Mouse (Mus musculus) left cerebral cortex, postnatal 4 days (tissue): ENCODE data around the gene Ryr2. TPM values are rescaled to one million over a fixed set of nuclear protein-coding genes. Genes with fewer than 3 reads are reported as not detected.
A peak's percentile ranks its signal among the peaks of the same experiment; 100 is the strongest.
"Not testable (repeated sequence)": the region's sequence is repeated elsewhere in the genome, so short reads cannot be mapped to it uniquely, and the experiment has no call there.

Source experiments
- DNase-seq: peaks from one replicate; pipeline ENCODE4 v3.0.0-alpha.2; 2022
- intact Hi-C: fragments of 180-260 bp; cut with DNase I; formaldehyde crosslinking; loops from one replicate; pipeline ENCODE4 v1.15.1; 2025
- total RNA-seq, 2 experiments: library from RNA; stranded (reverse); gene quantifications; 2 replicates each; pipeline ENCODE4 v1.2.3; 2021

Gene Ryr2
- total RNA-seq, 2 experiments from 2014 or later: 89.2 to 97.4 TPM

DNA sequence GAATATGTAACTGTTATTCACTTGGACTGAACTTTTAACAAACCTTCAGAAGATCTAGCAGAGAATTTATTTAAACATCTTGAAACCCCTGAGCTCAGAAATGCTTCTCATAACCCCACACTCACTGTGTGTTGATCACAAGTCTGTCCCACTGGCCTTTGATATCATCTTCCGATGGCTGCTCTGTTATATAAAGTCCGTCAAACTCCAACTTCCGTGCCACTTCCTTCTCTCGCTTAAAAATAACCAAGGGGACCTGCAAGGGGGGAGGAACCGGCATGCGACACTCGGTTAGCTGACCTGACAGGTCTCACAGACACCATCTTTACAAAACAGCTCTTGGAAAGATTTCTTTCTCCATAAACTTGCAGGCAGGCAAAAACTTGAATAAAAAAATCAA, 521.5 kb downstream of the Ryr2 start:
- intact Hi-C loops: no loop called here
- DNase-seq: no peak

DNA sequence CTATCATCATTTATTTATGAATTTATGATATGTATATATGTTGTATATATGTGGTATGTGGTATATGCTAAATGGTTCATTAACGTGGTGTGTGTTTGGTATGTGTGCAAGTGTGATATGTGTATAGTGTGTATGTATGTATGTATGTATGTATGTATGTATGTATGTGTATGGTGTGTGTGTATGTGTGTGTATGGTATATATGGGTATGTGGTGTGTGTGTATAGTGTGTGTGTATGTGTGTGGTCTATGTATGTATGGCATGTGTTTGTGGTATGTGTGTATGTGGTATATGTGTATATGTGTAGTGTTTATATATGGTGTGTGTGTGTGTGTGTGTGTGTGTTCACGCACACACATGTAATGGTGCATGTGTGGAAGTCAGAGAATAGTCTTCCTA, 534.2 kb downstream of the Ryr2 start:
- intact Hi-C loops: no loop called here
- no peak for DNase-seq

DNA sequence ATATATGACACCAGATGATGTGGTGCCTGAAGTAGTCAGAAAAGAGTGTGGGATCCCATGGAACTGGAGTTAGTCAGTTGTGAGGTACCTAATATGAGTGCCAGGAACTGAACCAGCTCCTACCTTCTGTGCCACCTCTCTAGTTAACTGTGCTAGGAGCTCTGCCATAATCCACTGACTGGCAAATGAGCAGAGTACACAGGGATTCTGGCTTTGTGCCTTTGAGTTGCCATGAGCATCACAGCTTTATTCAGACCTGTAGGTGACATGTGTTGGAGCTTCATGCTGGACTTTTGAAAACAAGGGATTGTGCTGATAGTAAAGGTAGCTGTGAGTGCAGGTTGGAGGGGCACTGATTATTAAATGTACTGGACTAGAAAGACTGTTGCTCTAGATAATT, 539.4 kb downstream of the Ryr2 start:
- intact Hi-C loops: no loop called here
- DNase-seq: peak; percentile 24

DNA sequence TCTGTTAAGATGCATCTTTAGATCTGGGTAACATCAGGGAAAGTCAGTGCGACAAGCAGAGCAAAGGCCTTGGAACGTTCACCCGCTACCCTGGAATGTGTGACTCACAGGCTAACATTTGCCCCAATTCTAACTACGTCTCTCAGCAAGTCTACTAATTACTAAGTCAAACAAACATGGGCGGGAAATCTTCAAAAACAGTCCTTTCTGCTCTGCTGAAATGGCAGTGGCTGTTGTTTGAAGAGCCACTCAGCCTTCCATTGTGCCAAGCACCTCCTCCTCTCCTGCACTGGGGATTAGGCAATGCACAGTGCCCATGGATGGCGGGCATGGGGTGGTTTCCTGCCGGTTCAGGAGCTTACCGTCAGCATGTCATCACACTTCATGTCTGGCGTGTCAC, 540.3 kb downstream of the Ryr2 start:
- no peak for DNase-seq
- intact Hi-C loops: no loop called here

DNA sequence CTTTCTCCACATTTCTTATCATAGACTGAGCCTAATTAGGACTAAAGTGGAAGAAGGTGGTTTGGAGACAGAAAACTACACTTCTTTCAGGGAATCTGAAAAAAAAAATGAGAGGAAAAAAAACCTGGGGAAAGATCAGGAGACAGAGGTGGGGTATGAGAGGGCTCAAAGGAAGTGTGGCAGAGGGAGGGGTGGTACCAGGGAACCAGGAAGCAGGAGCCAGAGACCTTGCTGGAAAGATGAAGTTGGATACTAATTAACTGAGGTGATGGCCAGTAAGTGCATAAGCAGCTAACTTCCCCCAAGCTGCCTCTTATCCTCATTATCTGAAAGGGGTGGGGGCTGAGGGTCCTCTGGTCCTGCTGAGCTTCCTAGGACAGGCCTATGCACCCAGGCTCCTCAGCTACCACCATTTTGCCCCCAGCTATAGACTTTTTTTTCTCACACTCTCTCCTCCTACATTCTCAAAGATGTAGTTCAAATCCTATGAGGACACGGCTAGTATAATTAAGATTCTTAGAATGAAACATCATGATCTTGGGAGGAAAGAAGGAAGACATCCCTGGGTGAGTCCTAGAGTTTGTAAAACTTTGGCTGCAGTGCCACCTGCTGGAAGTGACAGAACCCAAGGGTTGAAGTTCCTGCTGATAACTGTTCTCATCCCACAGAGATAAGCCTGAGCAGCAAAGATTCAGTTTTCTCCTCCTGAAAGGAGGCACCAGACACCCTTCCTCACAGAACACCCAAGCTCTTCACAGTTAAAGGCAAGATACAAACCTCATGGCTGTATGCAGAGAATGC, 543.3 kb downstream of the Ryr2 start:
- peak; percentile 79 for DNase-seq

DNA sequence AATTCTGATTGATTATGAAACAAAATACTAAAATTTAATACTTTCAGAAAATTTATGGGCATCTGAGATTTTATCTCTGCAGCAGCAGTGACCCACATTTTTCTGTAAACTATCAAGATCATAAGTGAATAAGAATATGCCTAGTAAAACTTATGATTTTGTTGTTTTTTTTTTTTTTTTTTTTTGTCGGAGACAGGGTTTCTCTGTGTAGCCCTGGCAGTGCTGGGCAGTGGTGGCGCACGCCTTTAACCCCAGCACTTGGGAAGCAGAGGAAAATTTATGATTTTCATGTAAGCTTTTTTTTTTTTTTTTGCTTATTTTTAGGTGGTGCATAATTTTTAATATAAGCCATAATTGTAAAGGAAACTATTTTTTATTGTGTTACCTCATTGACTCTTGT, 557.1 kb downstream of the Ryr2 start:
- DNase-seq: no peak
- intact Hi-C loops: no loop called here

More for the DNA sequence above, 543.3 kb downstream of the Ryr2 start:
- intact Hi-C loops: loop anchor here (5.0 kb wide), 1 partner anchor 1681 kb away; no protein-coding TSS in a partner anchor

DNA sequence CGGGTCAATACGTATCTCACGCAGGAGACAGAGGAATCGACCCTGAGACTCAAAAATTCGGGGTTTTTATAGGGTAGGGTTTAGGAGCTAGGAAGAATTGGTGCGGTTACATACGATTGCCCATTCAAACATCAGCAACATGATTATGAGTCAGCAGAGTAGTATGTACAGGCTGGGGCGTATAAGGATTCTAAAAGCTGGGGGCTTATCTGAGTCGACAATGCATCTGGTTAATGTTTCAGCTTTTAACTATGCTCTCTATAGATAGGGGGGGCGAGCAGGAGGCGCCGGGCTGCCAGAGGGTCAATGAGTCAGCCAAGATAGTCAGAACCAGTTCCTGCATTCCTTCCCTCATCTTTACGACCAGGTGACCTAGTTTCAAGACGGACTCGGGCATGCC, 557.6 kb downstream of the Ryr2 start:
- DNase-seq, intact Hi-C loops: not testable (repeated sequence)

DNA sequence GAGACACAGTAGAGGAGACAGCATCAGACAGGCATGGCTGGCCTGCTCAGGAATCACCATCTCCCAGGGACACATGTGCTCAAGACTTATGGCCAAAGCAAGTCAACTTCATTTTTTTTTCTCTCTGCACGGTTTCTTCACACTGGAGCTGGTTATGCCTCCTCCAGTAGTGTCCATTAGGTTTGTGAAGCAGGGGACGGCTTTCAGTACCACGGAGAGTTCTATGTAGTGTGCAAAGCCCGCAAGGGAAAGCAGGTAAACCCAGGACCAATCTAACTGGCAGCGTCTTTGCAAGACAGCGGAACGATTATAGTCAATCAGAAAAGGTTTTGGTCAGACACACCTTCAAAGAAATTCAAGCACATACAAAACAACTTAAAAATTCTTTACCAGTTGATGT, 560.9 kb downstream of the Ryr2 start:
- intact Hi-C loops: no loop called here
- no peak for DNase-seq

DNA sequence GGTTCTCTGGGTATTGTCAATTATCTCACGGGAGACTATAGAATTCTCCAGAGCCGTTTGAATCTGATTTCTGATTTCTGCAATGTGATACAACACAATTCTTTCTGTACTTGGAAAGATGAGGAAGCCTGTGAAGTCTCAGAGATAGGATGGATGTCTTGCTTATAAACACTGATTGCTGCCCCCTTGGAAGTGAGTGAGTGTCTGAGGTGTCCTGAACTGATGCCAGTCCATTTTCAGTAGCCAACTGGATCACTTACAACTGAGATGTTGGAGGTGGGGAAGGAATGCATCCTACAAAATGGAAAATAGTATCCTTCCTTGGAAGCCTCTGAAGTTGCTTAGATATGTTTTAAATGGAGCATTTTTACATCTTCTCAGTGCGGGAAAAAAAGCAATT, 564.2 kb downstream of the Ryr2 start:
- intact Hi-C loops: no loop called here
- no peak for DNase-seq

DNA sequence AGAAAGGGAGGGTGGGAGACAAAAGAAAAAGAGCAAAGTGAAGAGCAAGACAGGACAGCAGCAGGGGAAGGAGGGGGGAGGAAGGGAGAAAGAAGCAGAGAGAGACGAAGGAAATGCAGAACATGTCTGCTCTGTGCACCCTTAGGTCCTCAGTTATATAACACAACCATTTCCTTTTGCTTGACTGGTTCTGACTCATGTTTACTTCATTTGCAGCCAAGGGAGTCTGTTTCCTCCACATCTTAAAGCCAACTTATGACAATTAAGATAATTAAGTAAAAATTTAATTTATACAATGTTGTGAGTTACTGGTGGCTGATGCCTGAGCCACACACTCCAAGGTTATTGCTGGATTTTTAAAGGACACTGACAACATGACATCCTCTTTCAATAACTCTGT, 569.9 kb downstream of the Ryr2 start:
- DNase-seq: no peak
- intact Hi-C loops: no loop called here

DNA sequence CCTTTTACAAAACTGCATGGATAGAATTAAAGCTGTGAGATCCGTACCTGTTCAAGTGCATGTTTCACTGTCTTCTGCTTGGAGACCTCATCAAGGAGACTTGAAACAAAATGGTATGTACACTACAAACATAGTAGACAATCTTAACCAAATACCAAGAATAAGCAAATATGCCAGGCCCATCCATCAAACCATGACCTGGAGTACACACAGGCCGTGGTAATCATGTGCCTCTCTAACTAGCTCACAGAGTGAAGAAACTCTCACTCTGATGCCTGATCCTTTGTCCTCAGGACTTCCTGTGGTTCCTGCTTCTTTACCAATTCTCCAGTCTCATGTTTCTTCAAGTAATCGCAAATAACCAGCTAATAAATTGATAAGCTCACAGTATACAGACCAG, 570.9 kb downstream of the Ryr2 start:
- DNase-seq: no peak
- intact Hi-C loops: no loop called here

DNA sequence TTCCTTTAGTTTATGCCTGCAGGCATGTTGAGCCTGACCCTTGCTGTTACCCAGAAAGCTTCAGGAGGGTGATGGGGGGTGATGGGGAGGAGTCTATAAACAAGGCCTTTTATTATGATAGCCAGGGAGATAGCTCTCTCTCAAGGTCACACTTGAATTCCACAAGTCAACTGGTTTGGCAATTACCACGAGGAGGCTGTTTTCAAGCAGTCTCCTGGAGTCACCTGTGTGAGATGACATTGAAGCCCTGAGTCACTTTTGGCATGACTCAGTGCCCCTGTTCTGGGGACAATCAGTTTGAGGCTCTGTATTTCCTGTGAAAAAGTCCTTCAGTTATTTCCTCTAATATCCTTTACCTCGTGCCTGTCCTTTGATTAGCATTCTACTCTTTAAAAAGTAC, 573.5 kb downstream of the Ryr2 start:
- no peak for DNase-seq
- intact Hi-C loops: no loop called here

DNA sequence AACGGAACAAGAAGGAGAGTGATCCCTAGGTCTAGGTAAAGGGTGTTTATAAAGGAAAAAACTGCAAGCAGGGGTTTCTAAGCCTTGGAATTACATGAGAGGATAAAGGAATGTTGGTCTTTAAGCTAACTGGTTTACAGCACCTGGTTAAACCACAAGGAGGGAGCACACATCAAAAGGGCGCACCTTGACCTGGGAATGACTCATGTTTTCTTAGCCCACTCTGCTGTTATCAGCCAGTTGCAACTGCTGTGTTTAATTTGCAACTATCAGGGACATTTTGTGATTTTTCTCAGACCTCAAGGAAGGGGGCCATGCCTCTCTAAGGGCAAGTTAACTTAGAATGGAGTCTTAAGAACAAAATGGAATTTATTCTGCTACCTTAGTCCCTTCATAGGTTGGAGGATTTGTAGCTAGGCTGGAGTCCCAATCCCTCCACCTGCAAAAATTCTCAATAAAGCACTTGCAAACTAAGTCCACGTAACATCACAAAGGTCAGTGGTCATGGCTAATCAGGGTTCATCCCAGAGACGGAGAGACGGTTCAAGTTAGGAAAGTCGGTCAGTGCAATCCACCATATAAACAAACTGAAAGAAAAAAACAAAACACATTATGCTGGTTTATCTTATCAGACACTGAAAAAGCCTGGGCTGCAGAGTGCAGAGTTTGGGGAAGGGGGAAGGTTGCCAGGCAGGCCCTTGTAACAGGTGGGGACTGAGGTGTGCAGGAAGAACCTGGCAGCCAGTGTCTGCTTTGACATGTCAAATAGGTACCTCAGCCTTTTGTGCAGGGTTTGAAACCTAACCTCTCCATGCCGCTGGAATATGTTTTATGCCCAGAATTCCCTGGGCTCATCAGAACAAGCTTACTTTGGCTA, 574.5 kb downstream of the Ryr2 start:
- no peak for DNase-seq
- intact Hi-C loops: no loop called here

DNA sequence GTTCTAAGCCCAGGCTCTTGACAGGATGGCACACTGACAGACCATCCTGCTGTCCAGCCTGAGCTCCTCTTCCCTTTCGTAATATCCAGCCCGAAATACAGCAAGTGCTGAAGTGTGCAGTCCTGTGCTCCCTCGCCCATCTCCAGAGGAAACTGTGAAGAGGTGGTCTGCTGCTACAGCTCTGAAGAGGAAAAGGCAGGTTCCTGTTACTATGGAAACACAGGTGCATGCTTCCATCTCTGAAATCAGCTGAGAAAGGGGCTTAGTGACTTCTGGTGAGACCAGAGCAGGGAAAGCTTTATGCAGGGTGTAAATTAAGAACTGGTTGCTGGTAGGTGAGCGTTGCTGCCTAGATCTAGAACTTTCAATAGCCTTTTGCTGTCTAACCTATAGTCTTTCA, 583.1 kb downstream of the Ryr2 start:
- no peak for DNase-seq
- intact Hi-C loops: no loop called here

DNA sequence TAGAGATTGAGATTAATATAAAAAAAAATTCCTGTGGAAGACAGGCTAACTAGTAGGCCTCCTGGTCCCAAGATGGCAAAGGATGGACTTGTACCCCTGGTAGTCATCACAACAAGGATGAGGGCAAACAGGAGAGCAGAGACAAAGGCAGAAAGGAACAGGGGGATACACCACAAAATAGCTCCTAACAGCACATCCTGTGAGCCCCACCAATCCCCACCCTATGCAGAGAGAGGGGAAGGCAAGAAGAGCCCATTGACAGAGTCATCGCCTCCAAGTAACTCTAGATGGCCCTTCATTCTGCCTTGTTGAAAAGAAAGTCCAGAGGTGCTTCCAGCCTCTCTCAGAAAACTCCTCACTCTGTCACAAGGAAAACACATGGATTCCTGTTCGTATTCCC, 586.0 kb downstream of the Ryr2 start:
- intact Hi-C loops: no loop called here
- DNase-seq: no peak

DNA sequence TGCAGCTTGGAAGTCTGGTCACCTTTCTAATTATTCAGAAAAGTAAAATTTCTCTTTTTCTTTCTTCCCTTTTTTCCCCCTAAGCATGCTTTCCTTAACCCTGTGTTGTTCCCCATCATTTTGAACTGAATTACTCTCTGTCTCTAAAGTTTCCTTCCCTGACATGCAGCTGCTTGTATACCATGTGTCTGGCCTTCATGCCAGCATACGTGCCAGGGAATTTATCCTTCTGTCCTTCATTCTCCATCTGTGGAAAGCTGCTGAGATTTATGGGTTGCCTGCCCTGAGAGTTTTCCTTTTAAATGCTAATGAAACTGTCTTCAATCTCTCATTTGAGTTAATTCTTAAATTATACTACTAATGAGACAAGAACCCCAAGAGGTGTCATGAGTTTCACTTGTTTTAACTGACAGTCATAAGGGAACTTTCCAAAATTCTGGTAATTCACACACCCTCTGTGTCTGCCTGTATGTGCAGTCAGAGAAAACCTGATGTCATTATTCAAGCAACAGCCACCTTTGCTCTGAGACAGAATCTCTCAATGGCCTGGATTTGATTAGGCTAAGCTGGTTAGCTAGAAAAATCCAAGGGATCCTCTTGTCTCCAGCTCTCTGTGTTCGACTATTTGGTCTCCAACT, 595.1 kb downstream of the Ryr2 start:
- intact Hi-C loops: no loop called here
- DNase-seq: no peak

Other genes with a start within 250 kb of the Ryr2 start
- 10 to 100 TPM; 14.4 to 14.7 TPM for gene Mtr, start 151.2 kb upstream of the Ryr2 start, total RNA-seq
- 10 to 100 TPM; 12.3 to 15.2 TPM for gene Actn2, start 233.8 kb upstream of the Ryr2 start, total RNA-seq